Mouse (Mus musculus): ENCODE measurements around the gene Stx12.

Stx12 gene

DNA sequence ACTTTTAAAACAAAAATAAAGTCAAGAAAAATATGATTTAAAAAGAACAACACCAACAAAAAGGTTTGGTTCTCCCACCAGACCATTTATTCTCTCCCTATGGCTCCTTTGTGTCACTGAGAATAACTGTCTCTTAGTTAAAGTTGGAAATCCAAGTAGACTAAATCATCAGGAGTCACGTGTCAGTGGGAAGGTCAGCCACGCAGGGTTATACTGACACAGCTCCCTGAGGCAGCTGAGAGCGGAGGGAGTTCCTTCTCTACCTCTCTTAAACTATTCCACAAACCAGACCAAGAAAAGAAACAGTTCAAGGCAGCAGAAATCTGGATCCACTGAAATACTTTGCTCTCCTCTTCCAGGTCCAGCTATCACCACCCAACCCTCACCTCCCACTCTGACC lies 13.2 kb downstream of the Stx12 start:
- no peak for DNase-seq (ENCODE audit: low read depth in 1 of 2, low spot score in 2 of 2)

DNA sequence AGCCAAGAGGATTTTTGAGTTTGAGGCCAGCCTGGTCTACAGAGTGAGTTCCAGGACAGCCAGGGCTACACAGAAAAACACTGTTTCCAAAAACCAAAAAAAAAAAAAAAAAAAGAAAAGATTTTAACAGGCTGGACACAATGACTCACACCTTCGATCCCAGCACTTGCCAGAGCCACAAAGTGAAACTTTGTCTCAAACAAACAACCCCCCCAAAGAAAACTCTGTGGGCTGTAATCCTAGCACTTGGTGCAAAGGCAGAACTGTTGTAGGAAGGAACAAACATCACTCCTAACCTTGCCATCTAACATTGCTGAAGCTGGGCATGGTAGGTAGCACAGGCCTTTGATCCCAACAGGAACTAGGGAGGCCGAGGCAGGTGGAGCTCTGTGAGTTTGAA lies 19.5 kb downstream of the Stx12 start:
- no peak for DNase-seq (ENCODE audit: low read depth in 1 of 2, low spot score in 2 of 2)

DNA sequence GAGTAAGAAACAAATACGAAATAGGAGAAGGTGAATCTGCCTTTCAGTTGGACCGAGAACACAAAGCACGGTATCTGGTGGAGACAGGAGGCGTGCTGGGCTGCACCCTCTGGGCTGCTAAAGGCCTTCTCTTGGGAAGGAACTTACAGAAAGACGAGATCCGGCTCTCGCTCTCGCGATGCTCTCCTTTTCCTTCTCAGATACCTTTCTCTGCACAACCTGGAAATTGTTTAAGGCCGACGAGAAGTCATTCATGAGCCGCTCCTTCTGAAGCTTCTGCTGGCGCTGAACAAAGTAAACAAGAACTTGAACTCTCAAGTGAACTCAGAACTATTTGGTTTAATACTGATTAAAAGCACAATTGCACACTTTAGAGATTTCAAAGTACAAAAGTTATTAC lies 21.3 kb downstream of the Stx12 start:
- no peak for DNase-seq (ENCODE audit: low read depth in 1 of 2, low spot score in 2 of 2)

- no peak for DNase-seq (ENCODE audit: low read depth in 1 of 2, low spot score in 2 of 2)
Observed at GRCm38 (mm10) chr4:132860880-132861279, 23.4 kb downstream of the Stx12 start.

DNA sequence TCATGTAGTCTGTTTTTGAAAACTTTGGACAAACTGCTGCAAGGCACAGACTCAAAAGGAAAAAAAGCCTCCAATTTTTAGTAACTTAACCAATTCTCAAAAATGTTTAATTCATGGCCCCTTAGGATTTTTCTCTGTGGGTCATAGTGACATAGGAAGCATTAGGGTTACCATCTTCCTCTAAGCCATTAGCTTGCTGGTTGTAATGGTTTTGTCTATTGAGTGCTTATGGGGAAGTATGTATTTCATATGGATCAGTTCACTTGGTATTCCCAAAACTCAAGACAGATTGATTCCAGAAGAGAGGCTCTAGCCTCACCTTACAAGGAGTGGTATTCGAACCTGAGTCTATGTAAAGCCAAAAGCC lies 40.6 kb downstream of the Stx12 start:
- DNase-seq (ENCODE audit: low read depth in 1 of 2, low spot score in 2 of 2), result no peak

- peak; percentile 59 to 67 for DNase-seq (ENCODE audit: low read depth in 1 of 2, low spot score in 2 of 2)
Observed at GRCm38 (mm10) chr4:132842970-132843704, 41.2 kb downstream of the Stx12 start, which contains the start of gene Ppp1r8. TSS of gene Ppp1r8 (minus strand) at chr4:132843169.

- DNase-seq (ENCODE audit: low read depth in 1 of 2, low spot score in 2 of 2), result peak in 1 of 2 experiments; percentile 7
Observed at GRCm38 (mm10) chr4:132842281-132842906, 41.9 kb downstream of the Stx12 start.

- no peak for DNase-seq (ENCODE audit: low read depth in 1 of 2, low spot score in 2 of 2)
Observed at GRCm38 (mm10) chr4:132841493-132841892, 42.8 kb downstream of the Stx12 start.

DNA sequence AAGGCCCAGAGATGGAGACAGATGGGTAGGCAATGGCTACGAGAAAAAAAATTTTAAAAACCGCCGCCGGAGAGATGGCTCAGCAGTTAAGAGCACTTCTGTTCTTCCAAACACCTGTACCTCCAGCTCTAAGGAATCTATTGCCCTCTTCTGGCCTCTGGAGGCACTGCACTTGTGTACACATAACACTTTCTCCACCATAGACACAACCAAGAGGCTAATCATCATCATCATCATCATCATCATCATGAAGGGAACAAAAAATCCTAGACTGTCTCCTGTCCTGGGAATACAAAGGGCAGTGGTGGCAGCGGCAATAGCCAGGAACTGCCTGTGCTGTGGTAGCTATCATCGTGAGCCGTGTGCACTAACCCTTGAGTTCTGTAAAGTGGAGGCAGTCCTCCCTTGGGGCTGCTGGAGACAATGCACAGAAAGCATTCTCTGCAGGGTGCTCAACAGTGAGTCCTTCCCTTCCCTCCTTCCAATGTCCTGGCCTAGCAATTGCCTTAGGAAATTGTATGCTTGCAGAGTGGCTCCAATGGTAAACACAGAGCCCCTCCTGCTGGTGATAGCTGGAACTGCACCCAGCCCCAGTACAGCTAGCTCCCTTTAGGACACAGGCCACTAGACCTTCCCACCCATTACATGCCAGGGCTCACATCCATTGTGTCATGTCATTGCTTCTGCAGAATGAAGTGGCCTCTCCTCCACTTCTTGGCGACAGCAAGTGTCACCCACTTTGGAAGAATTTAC lies 60.5 kb downstream of the Stx12 start:
- peak; percentile 68 to 83 for DNase-seq (ENCODE audit: low read depth in 1 of 2, low spot score in 2 of 2)

- DNase-seq (ENCODE audit: low read depth in 1 of 2, low spot score in 2 of 2), result no peak
Observed at GRCm38 (mm10) chr4:132818442-132818841, 65.9 kb downstream of the Stx12 start.

DNA sequence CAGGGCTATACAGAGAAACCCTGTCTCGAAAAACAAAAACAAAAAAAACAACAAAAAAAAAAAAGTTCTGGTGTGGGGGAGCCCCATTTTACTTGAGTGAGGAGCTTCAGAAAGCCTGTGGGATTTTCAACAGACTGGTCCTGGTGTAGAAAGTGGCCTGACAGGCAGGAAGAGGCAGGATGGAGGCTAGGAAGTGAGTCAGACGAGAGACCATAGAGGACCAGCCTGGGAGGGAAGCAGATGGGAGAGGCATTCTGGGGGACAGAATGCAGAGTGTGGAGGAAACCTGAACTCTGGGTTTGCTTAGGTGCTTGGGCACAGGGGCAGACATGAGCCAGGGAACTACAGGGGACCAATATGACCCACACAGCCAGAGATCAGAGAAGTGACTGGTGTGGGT lies 67.5 kb downstream of the Stx12 start:
- DNase-seq (ENCODE audit: low read depth in 1 of 2, low spot score in 2 of 2), result no peak

DNA sequence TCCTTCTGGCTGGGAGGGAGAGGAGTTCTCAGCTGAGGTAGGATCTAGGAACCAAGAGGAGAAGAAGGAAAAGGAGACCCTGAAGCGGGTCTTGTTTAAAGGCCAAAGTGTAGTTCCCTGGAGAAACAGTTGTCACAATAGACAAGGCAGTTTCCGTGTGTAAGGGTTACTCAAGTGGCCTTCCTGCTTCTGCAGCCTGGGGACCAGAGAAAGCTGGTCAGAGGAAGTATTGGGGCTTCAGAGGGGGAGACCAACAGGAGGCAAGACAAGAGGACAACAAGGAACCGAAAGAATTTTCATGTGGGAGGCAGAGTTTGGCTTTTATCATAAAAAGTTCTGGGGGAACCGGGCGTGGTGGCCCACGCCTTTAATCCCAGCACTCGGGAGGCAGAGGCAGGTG lies 67.9 kb downstream of the Stx12 start:
- DNase-seq (ENCODE audit: low read depth in 1 of 2, low spot score in 2 of 2), result peak; percentile 32 to 48

- peak in 1 of 2 experiments; percentile 28 for DNase-seq (ENCODE audit: low read depth in 1 of 2, low spot score in 2 of 2)
Observed at GRCm38 (mm10) chr4:132809621-132810020, 74.7 kb downstream of the Stx12 start.

DNA sequence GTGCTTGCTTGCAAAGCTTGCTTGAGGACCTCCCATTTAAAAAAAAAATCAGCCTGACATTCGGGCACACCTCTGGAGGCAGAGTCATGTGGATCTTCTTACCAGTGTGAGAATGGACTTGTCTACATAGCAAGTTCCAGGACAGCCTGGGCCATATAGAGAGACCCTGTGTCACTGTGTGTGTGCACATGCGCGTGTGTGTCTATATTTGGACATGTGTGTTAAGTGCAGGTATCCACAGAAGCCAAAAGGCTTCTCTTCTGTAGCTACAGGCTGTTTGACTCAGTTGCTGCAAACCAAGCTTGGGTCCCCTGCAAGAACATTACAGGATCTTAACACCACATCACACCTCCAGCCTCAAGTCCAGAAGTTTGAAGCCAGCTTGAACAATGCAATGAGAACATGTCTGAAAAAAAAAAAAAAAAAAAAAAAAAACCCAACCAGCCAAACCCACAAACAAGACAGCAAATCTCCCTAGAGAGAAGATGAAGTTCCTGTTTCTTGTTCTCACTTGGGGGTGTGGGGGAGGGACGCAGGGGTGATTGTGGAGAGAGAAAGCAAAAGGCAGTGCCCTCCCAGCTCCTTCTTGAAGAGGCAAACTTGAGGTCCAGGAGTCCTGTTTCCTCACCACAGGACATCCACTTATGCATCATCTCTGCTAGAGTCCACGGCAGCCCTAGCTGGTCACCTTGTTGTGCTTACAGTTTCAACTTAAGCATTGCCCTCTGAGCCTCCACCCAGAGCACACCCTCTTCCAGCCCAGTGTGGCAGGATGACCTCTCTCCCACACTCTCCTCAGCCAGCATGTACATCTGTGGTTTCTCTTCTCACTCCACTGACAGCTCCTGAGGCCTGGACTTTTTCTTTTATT lies 76.3 kb downstream of the Stx12 start:
- peak in 1 of 2 experiments; percentile 51 for DNase-seq (ENCODE audit: low read depth in 1 of 2, low spot score in 2 of 2)

GRCm38 (mm10) chr4:132806620-132807191 lies 77.6 kb downstream of the Stx12 start:
- no peak for DNase-seq (ENCODE audit: low read depth in 1 of 2, low spot score in 2 of 2)

- no peak for DNase-seq (ENCODE audit: low read depth in 1 of 2, low spot score in 2 of 2)
Observed at GRCm38 (mm10) chr4:132805599-132806197, 78.6 kb downstream of the Stx12 start.

DNA sequence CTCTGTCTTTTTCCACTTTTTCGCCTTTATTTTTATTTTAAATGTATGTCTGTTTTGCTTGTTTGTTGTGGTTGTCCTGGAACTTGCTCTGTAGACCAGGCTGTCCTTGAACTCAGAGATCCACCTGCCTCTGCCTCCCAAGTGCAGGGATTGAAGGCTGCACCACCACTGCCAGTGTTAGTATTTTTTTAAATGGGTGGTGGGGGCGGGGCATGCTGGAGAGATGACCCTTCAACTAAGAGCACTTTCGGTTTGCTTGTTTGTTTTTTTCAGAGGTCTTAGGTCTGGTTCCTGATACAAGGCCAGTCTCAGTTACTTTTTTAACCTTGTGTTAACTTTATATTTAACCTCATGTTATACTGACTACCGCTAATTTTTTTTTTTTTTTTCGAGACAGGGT lies 79.2 kb downstream of the Stx12 start:
- no peak for DNase-seq (ENCODE audit: low read depth in 1 of 2, low spot score in 2 of 2)

DNA sequence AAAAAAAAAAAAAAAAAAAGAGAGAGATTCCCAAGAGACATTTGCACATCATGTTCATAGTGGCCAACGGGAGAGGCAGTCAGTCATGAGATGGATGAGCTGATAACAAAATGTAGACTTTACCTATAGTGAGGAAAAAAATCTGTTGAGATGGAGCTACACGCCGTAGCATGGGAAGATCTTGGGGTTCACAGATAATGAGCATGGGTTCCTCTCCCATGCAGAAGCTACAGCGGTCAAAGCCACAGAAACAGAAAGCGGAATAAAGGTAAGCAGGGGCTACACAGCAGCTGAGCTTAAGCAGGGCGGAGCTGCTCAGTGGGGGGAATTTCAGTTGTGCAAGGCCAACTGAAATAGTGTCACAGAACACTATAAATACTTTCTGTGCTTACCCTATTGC lies 80.0 kb downstream of the Stx12 start:
- DNase-seq (ENCODE audit: low read depth in 1 of 2, low spot score in 2 of 2), result peak; percentile 42 to 65

DNA sequence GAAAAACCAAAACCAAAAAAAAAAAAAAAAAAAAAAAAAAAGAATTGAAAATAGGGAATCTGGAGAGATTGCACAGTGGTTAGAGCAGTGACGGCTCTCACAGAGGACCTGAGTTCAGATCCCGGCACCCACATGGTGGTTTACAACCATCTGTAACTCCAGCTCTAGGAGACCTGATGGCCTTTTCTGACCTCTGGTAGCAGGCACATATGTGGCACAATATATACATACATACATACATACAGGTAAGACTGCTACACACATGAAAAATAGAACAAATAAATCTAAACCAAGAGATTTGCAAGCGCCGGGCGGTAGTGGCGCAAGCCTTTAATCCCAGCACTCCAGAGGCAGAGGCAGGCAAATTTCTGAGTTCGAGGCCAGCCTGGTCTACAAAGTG lies 80.4 kb downstream of the Stx12 start:
- no peak for DNase-seq (ENCODE audit: low read depth in 1 of 2, low spot score in 2 of 2)
